Comparison of ENCODE assay signal across 8 mouse cellular contexts in the genomic region with DNA sequence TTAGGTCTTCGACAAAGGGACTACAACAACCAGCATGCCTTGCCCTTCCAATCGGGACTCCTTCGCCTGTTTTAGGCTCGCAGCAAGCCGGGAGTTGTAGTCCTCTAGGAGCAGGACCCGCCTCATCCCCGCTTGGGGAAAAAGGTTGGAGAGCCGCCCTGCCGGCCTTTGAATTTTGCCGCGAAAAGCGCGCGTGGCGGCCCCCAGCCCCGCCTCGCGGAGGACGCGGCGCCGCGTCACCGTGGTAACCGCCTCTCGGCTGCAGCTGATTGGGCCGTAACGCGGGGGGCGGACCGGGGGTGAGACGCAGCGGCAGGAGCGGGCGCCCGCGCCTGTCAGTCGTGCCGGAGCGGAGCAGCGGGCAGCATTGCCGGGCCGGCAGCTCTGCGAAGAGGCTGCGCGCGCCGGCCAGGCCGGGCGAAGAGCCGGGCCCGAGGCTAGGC. TPM values are rescaled to one million over a fixed set of nuclear protein-coding genes. Genes with fewer than 3 reads are reported as not detected.
A peak's percentile ranks its signal among the peaks of the same experiment; 100 is the strongest.
DNase-seq lines count a peak whose midpoint lies in the region; ATAC-seq and TF ChIP-seq lines count a peak whose summit lies in the region.

No protein-coding gene starts in this region.

- peak overlapping the region; percentile 65 for H3K9ac ChIP-seq in heart, embryonic 11.5 days (ENCODE audit: low read depth, low read length)
- peak overlapping the region; percentile 67 for H3K9ac ChIP-seq in kidney, embryonic 15.5 days
- peak overlapping the region; percentile 50; the same call in 1 of the 2 replicates for H3K9ac ChIP-seq in limb, embryonic 15.5 days

- H3K4me3 ChIP-seq in C2C12 (ENCODE audit: insufficient read depth, poor library complexity, severe bottlenecking) = peak overlapping the region; percentile 0
- peak overlapping the region; percentile 75 for H3K4me3 ChIP-seq in bone marrow macrophage, adult 2 months (ENCODE audit: insufficient read depth, low read length)
- peak overlapping the region; percentile 51 for H3K4me3 ChIP-seq in embryonic fibroblast, embryonic 13.5 days (ENCODE audit: insufficient read depth, low read length)
- peak overlapping the region; percentile 62 for H3K4me3 ChIP-seq in heart, embryonic 11.5 days (ENCODE audit: low read depth, low read length)
- peak overlapping the region; percentile 85 for H3K4me3 ChIP-seq in kidney, embryonic 15.5 days (replicated peaks)
- H3K4me3 ChIP-seq in limb, embryonic 15.5 days = peak overlapping the region; percentile 76

- peaks cover 4% of the 10 kb centered on the region; the same call in 1 of the 2 replicates for H3K4me1 ChIP-seq in bone marrow macrophage, adult 2 months (ENCODE audit: control insufficient read depth, insufficient read depth, low read length)
- peaks cover 2% of the 10 kb centered on the region; the same call in 1 of the 2 replicates for H3K4me1 ChIP-seq in embryonic fibroblast, embryonic 13.5 days (ENCODE audit: control insufficient read depth, insufficient read depth, low read length)
- peaks cover 32% of the 10 kb centered on the region for H3K4me1 ChIP-seq in heart, embryonic 11.5 days (ENCODE audit: control insufficient read depth, insufficient read depth, low read length)
- H3K4me1 ChIP-seq in kidney, embryonic 15.5 days = peaks cover 67% of the 10 kb centered on the region
- H3K4me1 ChIP-seq in limb, embryonic 15.5 days = peaks cover 52% of the 10 kb centered on the region

- H3K9me3 ChIP-seq in heart, embryonic 11.5 days (replicated peaks; ENCODE audit: control insufficient read depth, low read length) = peaks cover 5% of the 10 kb centered on the region; the same call in 1 of the 2 replicates
- H3K9me3 ChIP-seq in kidney, embryonic 15.5 days (replicated peaks) = peaks cover 6% of the 10 kb centered on the region; the same call in 1 of the 2 replicates
- H3K9me3 ChIP-seq in limb, embryonic 15.5 days = no peaks in the 10 kb centered on the region

- ATAC-seq in heart, embryonic 11.5 days (replicated peaks; ENCODE audit: insufficient number of reproducible peaks, low FRiP score, low TSS enrichment) = peak; percentile 86
- peak; percentile 91 for ATAC-seq in kidney, embryonic 15.5 days (replicated peaks; ENCODE audit: low FRiP score)
- ATAC-seq in limb, embryonic 15.5 days (ENCODE audit: insufficient number of reproducible peaks, low FRiP score, low TSS enrichment, low read depth) = peak; percentile 90

- no peak for TF ChIP-seq CTCF in C2C12 (IDR thresholded peaks at IDR 0.05; ENCODE audit: control insufficient read depth, insufficient read depth, insufficient read length)
- TF ChIP-seq CTCF in bone marrow macrophage, adult 2 months (IDR thresholded peaks at IDR 0.05; ENCODE audit: low read depth, low read length) = no peak
- no peak for TF ChIP-seq CTCF in embryonic fibroblast, embryonic 13.5 days (IDR thresholded peaks at IDR 0.05; ENCODE audit: borderline replicate concordance, insufficient read depth, low read length)

- no peaks in the 10 kb centered on the region for H3K36me3 ChIP-seq in C2C12 (ENCODE audit: control insufficient read depth, insufficient read depth)
- no peaks in the 10 kb centered on the region for H3K36me3 ChIP-seq in heart, embryonic 11.5 days (ENCODE audit: control insufficient read depth, insufficient read depth, low read length)
- no peaks in the 10 kb centered on the region for H3K36me3 ChIP-seq in kidney, embryonic 15.5 days
- H3K36me3 ChIP-seq in limb, embryonic 15.5 days = no peaks in the 10 kb centered on the region

- H3K27me3 ChIP-seq in C2C12 (ENCODE audit: control insufficient read depth, insufficient read depth, insufficient read length) = peaks cover 62% of the 10 kb centered on the region
- peaks cover 39% of the 10 kb centered on the region for H3K27me3 ChIP-seq in heart, embryonic 11.5 days (ENCODE audit: control insufficient read depth, insufficient read depth, low read length)
- peaks cover 20% of the 10 kb centered on the region; the same call in 1 of the 2 replicates for H3K27me3 ChIP-seq in kidney, embryonic 15.5 days
- peaks cover 39% of the 10 kb centered on the region for H3K27me3 ChIP-seq in limb, embryonic 15.5 days

- no peaks in the 10 kb centered on the region for H3K79me3 ChIP-seq in C2C12 (ENCODE audit: low read depth)

- H3K79me2 ChIP-seq in C2C12 (ENCODE audit: control insufficient read depth, insufficient read depth) = no peaks in the 10 kb centered on the region

- H3K4me2 ChIP-seq in heart, embryonic 11.5 days = peak overlapping the region; percentile 95
- peak overlapping the region; percentile 98 for H3K4me2 ChIP-seq in kidney, embryonic 15.5 days
- peak overlapping the region; percentile 100 for H3K4me2 ChIP-seq in limb, embryonic 15.5 days

- no peak overlapping the region for H3ac ChIP-seq in C2C12 (ENCODE audit: control insufficient read depth, insufficient read length, low read depth)

- no peak for TF ChIP-seq POLR2A in bone marrow macrophage, adult 2 months (IDR thresholded peaks at IDR 0.05; ENCODE audit: borderline replicate concordance, low read depth, low read length)
- peak; percentile 80 for TF ChIP-seq POLR2A in embryonic fibroblast, embryonic 13.5 days (IDR thresholded peaks at IDR 0.05; ENCODE audit: low read depth, low read length)

- H3K27ac ChIP-seq in bone marrow macrophage, adult 2 months (ENCODE audit: insufficient read depth, low read depth, low read length) = no peak overlapping the region
- no peak overlapping the region for H3K27ac ChIP-seq in embryonic fibroblast, embryonic 13.5 days (ENCODE audit: insufficient read depth, low read length)
- H3K27ac ChIP-seq in heart, embryonic 11.5 days (ENCODE audit: low read depth, low read length) = peak overlapping the region; percentile 71; the same call in 1 of the 2 replicates
- peak overlapping the region; percentile 86 for H3K27ac ChIP-seq in kidney, embryonic 15.5 days
- H3K27ac ChIP-seq in limb, embryonic 15.5 days = 0 out of 2 replicates have a peak overlapping the region, but pooled peaks have one; percentile 51

- WGBS in heart, embryonic 11.5 days (ENCODE audit: insufficient replicate concordance) = under 1% methylated on average over 48 of the region's 52 CpGs
- WGBS in kidney, embryonic 15.5 days = under 1% methylated on average over 51 of the region's 52 CpGs
- WGBS in limb, embryonic 15.5 days = under 1% methylated on average over 51 of the region's 52 CpGs

- DNase-seq in monocyte, adult 2 months (ENCODE audit: low read depth in 1 of 2, low spot score in 2 of 2) = peak; percentile 57 to 71
- peak; percentile 71 to 76 for DNase-seq in spleen, postnatal 14 days (ENCODE audit: low spot score in 2 of 2)

TF ChIP-seq in C2C12, 6 proteins besides CTCF, POLR2A, EP300 and RAD21:
- TF ChIP-seq MYOD1 (IDR thresholded peaks at IDR 0.05; ENCODE audit: control insufficient read depth, insufficient read length, low read depth) (no peak), MYOG (IDR thresholded peaks at IDR 0.05; ENCODE audit: control insufficient read depth, extremely low read depth, insufficient read length) (no peak), MAX (IDR thresholded peaks at IDR 0.05) (peak; percentile 54), USF1 (IDR thresholded peaks at IDR 0.05; ENCODE audit: low read depth) (no peak)
TF ChIP-seq in C2C12: peak in this region for 1.

RNA-seq across cellular contexts. Expression of a gene that starts 0.7 kb away (rescaled TPM):
- polyA plus RNA-seq in C2C12 (2012; fragmentation: generic; extraction: Trizol) = 0.06 TPM
- 1.5 and 1.9 TPM in 2 replicates for polyA plus RNA-seq in bone marrow macrophage, adult 2 months (2012; ENCODE audit: insufficient read depth, insufficient read length, missing spikeins)
- polyA plus RNA-seq in embryonic fibroblast, embryonic 13.5 days (2011; ENCODE audit: insufficient read length, low read depth, missing spikeins) = 0.18 TPM in 1 of 2 replicates, not detected in the other
- polyA plus RNA-seq in heart, embryonic 11.5 days (2014; fragmentation: Nextera tagmentation; extraction: Ambion mirVana) = 0.55 and 0.79 TPM in 2 replicates
- 4.4 and 4.7 TPM in 2 replicates for polyA plus RNA-seq in kidney, embryonic 15.5 days (2015; fragmentation: Nextera tagmentation; extraction: Ambion mirVana)
- polyA plus RNA-seq in limb, embryonic 15.5 days (2015; fragmentation: Nextera tagmentation; extraction: Ambion mirVana) = 0.46 and 0.63 TPM in 2 replicates

Comparison
In these comparisons a context has a peak if more than half of its experiments do, and no peak if none do; other contexts are left out.
1. H3K4me3 ChIP-seq: peak in every context shown above with its lines; median percentile 85 in kidney, embryonic 15.5 days; 76 in limb, embryonic 15.5 days; 75 in bone marrow macrophage, adult 2 months; 62 in heart, embryonic 11.5 days; 51 in embryonic fibroblast, embryonic 13.5 days; 0 in C2C12.
2. H3K27ac ChIP-seq: peak in heart, embryonic 11.5 days (single experiment), kidney, embryonic 15.5 days (single experiment) and limb, embryonic 15.5 days (single experiment); none in bone marrow macrophage, adult 2 months (single experiment) and embryonic fibroblast, embryonic 13.5 days (single experiment).
3. Peak in every context shown above with its lines, with median percentiles within 50 percentile points of each other: ATAC-seq, H3K4me2 ChIP-seq and H3K9ac ChIP-seq.